Mouse (Mus musculus): Measurements from ENCODE around the gene Plekhh2. TPM values are rescaled to one million over a fixed set of nuclear protein-coding genes. Genes with fewer than 3 reads are reported as not detected.

Plekhh2 gene
- polyA plus RNA-seq, 1 experiment = 3.2 TPM

DNA sequence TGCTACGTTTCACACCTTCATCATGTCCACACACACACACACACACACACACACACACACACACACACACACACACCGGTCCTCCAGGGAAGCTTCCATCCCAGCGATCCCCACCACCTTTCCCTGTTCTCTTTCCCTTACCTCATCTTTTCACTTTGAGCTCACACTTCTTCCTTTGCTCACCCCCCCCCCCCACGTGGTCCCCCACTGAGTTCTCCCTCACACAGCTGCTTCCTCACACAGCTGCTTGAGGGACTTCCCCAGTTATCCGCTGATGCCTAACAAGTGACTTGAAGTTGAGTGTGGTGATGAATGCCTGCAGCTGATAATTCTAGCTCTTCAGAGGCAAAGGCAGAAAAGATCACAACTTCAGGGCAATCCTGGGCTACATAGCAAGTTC lies 95.9 kb downstream of the Plekhh2 start:
- Histone ChIP-seq H3K4me3 (ENCODE audit: insufficient read depth, low read depth, low read length) (no peak overlapping the region), H3K4me1 (ENCODE audit: control insufficient read depth, insufficient read depth, low read length) (peaks cover 10% of the 10 kb centered on the region), H3K36me3 (ENCODE audit: control insufficient read depth, insufficient read depth, low read length) (no peaks in the 10 kb centered on the region), H3K27me3 (replicated peaks; ENCODE audit: control insufficient read depth, insufficient read depth, low read length) (no peaks in the 10 kb centered on the region), H3K27ac (ENCODE audit: insufficient read depth, low read depth, low read length) (no peak overlapping the region)
- no peak for DNase-seq
- no peak for TF ChIP-seq POLR2A (IDR thresholded peaks at IDR 0.05; ENCODE audit: low read depth, low read length)
- TF ChIP-seq CTCF (conservative IDR thresholded peaks at IDR 0.05; ENCODE audit: insufficient read depth, insufficient read length, low read depth, low read length) = no peak
- 66% methylated on average over 5 of the region's 5 CpGs for WGBS

DNA sequence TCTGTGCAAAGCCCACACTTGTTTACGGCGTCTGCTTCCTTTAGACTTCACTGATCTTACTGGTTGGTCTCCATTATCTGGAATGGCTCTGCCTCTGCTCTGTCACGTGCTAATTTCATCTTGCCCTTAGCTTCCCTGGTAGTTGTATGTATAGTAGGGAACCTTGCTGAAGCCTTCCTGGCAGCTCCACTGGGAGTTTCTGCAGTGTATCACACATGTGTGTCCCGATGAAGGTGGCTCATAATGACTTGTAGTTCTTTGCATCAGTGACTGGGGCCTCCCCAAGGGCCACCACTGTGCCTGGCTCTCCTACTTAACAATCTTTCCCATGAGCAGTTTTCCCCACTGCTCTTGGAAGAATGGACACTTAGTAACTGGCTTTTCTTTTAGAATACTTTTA lies 96.9 kb downstream of the Plekhh2 start:
- no peak for DNase-seq
- peaks cover 5% of the 10 kb centered on the region for H3K4me1 ChIP-seq (ENCODE audit: control insufficient read depth, insufficient read depth, low read length)
- no peaks in the 10 kb centered on the region for H3K27me3 ChIP-seq (replicated peaks; ENCODE audit: control insufficient read depth, insufficient read depth, low read length)
- H3K4me3 ChIP-seq (ENCODE audit: insufficient read depth, low read depth, low read length) = no peak overlapping the region
- TF ChIP-seq CTCF (conservative IDR thresholded peaks at IDR 0.05; ENCODE audit: insufficient read depth, insufficient read length, low read depth, low read length) (no peak), POLR2A (IDR thresholded peaks at IDR 0.05; ENCODE audit: low read depth, low read length) (no peak)
- H3K27ac ChIP-seq (ENCODE audit: insufficient read depth, low read depth, low read length) = no peak overlapping the region
- WGBS = 83% methylated on average over 4 of the region's 4 CpGs
- H3K36me3 ChIP-seq (ENCODE audit: control insufficient read depth, insufficient read depth, low read length) = no peaks in the 10 kb centered on the region

DNA sequence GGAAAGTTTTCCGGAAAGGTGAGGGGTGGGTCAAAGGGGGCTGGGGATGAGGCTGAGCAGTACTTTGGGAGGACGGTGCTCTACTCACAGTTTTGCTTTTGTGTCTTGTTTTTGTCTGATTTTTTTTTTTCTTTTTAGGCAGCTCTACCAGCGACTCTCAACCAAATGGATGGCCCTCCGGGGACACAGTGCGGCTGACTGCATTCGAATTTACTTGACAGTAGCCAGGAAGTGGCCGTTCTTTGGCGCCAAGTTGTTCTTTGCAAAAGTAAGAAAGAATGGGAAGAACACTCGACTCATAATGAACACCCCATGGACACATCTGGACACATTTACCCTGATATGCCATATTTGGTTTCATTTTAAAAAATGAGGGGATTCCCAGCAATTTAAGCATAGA lies 99.8 kb downstream of the Plekhh2 start:
- no peak overlapping the region for H3K27ac ChIP-seq (ENCODE audit: insufficient read depth, low read depth, low read length)
- H3K4me1 ChIP-seq (ENCODE audit: control insufficient read depth, insufficient read depth, low read length) = no peaks in the 10 kb centered on the region
- TF ChIP-seq POLR2A (IDR thresholded peaks at IDR 0.05; ENCODE audit: low read depth, low read length) = no peak
- TF ChIP-seq CTCF (conservative IDR thresholded peaks at IDR 0.05; ENCODE audit: insufficient read depth, insufficient read length, low read depth, low read length) = no peak
- no peaks in the 10 kb centered on the region for H3K27me3 ChIP-seq (replicated peaks; ENCODE audit: control insufficient read depth, insufficient read depth, low read length)
- H3K4me3 ChIP-seq (ENCODE audit: insufficient read depth, low read depth, low read length) = no peak overlapping the region
- 61% methylated on average over 9 of the region's 9 CpGs for WGBS
- no peaks in the 10 kb centered on the region for H3K36me3 ChIP-seq (ENCODE audit: control insufficient read depth, insufficient read depth, low read length)
- peak; percentile 56 for DNase-seq

DNA sequence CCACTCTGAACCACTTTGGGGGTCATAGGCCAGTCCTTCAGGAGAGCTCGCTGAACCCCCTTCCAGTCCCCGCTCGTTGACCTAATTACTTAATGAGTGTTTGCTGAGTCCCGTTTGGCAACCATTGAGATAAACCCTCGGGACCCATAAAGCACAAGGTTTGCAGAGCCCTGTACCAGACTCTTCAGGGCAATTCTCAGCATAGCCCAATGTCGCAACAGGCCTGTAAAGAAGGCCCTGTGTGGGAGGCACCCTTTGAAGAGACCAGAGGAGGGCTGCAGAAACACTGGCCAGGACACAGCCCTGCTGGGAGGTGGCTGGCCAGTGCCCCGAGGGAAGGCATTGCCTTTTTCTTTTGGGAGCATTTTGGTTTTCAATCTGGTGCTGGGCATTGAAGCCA lies 100.3 kb downstream of the Plekhh2 start:
- Histone ChIP-seq H3K27me3 (replicated peaks; ENCODE audit: control insufficient read depth, insufficient read depth, low read length) (no peaks in the 10 kb centered on the region), H3K36me3 (ENCODE audit: control insufficient read depth, insufficient read depth, low read length) (no peaks in the 10 kb centered on the region), H3K27ac (ENCODE audit: insufficient read depth, low read depth, low read length) (no peak overlapping the region), H3K4me1 (ENCODE audit: control insufficient read depth, insufficient read depth, low read length) (no peaks in the 10 kb centered on the region), H3K4me3 (ENCODE audit: insufficient read depth, low read depth, low read length) (no peak overlapping the region)
- DNase-seq = peak; percentile 49
- 43% methylated on average over 7 of the region's 7 CpGs for WGBS
- TF ChIP-seq POLR2A (IDR thresholded peaks at IDR 0.05; ENCODE audit: low read depth, low read length) (no peak), CTCF (conservative IDR thresholded peaks at IDR 0.05; ENCODE audit: insufficient read depth, insufficient read length, low read depth, low read length) (no peak)

DNA sequence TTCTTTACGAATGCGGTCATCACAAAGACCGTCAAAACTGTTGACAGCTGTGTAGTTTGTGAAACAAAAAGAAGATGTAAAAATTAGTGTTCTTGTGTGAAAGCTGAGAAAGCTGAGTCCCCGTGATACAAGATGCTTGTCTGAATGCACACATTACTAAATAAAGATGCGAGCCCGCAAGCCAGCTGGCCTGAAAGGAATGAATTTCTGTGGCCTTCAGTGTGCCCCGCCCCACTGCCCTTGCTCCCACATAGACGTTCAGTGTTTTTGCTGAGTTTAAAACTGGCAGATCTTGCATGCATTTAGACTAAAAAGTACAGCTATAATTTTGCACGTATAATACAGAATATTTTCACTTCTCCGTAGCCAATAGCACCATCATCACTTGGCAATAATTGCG lies 104.1 kb downstream of the Plekhh2 start:
- Histone ChIP-seq H3K27ac (ENCODE audit: insufficient read depth, low read depth, low read length) (no peak overlapping the region), H3K27me3 (replicated peaks; ENCODE audit: control insufficient read depth, insufficient read depth, low read length) (no peaks in the 10 kb centered on the region), H3K4me1 (ENCODE audit: control insufficient read depth, insufficient read depth, low read length) (no peaks in the 10 kb centered on the region), H3K36me3 (ENCODE audit: control insufficient read depth, insufficient read depth, low read length) (no peaks in the 10 kb centered on the region), H3K4me3 (ENCODE audit: insufficient read depth, low read depth, low read length) (no peak overlapping the region)
- TF ChIP-seq CTCF (conservative IDR thresholded peaks at IDR 0.05; ENCODE audit: insufficient read depth, insufficient read length, low read depth, low read length) (no peak), POLR2A (IDR thresholded peaks at IDR 0.05; ENCODE audit: low read depth, low read length) (no peak)
- no peak for DNase-seq
- WGBS = 85% methylated on average over 11 of the region's 11 CpGs

DNA sequence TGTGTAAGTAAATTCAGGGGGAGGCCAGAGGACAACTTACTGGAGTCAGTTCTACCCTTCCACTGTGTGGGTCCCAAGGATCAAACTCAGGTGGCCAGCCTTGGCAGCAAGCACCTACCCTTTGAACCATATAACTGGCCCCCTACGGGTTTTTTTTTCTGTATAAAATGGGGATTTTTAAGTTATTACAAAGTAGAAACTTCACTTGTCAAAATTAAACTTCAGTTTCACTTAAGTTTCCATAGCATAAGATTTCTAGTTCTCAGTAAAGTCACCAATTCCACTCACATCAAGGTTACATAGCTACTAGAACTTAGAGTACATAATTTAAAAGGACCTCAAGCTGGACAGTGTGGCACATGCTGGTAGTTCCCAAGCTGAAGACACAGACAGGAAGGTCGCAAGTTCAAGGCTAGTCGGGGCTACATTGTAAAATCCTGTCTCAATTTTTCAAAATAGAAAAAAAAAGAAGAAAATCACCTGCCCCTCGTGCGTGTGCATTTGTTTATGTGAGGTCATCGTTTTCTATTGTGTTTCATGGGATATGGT lies 104.9 kb downstream of the Plekhh2 start:
- no peak overlapping the region for H3K27ac ChIP-seq (ENCODE audit: insufficient read depth, low read depth, low read length)
- no peak for TF ChIP-seq POLR2A (IDR thresholded peaks at IDR 0.05; ENCODE audit: low read depth, low read length)
- no peak for TF ChIP-seq CTCF (conservative IDR thresholded peaks at IDR 0.05; ENCODE audit: insufficient read depth, insufficient read length, low read depth, low read length)
- no peak overlapping the region for H3K4me3 ChIP-seq (ENCODE audit: insufficient read depth, low read depth, low read length)
- no peaks in the 10 kb centered on the region for H3K4me1 ChIP-seq (ENCODE audit: control insufficient read depth, insufficient read depth, low read length)
- DNase-seq = no peak
- WGBS = 70% methylated on average over 6 of the region's 6 CpGs
- H3K36me3 ChIP-seq (ENCODE audit: control insufficient read depth, insufficient read depth, low read length) = no peaks in the 10 kb centered on the region
- no peaks in the 10 kb centered on the region for H3K27me3 ChIP-seq (replicated peaks; ENCODE audit: control insufficient read depth, insufficient read depth, low read length)

DNA sequence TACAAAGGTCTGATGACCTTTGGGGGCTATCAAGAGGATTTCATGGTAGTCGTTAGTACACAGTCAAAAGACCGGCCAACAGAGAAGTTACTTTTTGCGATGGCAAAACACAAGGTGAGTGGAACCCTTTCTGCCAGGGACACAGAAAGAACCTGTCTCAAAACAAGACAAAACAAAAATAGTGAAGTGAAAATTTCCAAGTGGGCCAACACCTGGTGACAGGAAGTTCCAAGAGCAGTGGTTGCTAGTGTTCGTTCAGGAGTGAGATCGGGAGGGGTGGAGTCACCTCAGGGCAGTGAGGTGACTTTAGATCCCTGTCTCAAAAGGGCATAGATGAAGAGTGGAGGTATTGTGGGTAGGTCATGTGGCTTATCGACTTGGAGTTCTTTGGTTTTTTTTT lies 106.3 kb downstream of the Plekhh2 start:
- TF ChIP-seq POLR2A (IDR thresholded peaks at IDR 0.05; ENCODE audit: low read depth, low read length) (no peak), CTCF (conservative IDR thresholded peaks at IDR 0.05; ENCODE audit: insufficient read depth, insufficient read length, low read depth, low read length) (no peak)
- WGBS = 91% methylated on average over 6 of the region's 6 CpGs
- Histone ChIP-seq H3K36me3 (ENCODE audit: control insufficient read depth, insufficient read depth, low read length) (no peaks in the 10 kb centered on the region), H3K4me1 (ENCODE audit: control insufficient read depth, insufficient read depth, low read length) (no peaks in the 10 kb centered on the region), H3K27ac (ENCODE audit: insufficient read depth, low read depth, low read length) (no peak overlapping the region), H3K27me3 (replicated peaks; ENCODE audit: control insufficient read depth, insufficient read depth, low read length) (no peaks in the 10 kb centered on the region), H3K4me3 (ENCODE audit: insufficient read depth, low read depth, low read length) (no peak overlapping the region)
- no peak for DNase-seq
